Mouse (Mus musculus) spleen, postnatal 4 days (tissue): Measurements from ENCODE around the gene Csf2.
A peak's percentile ranks its signal among the peaks of the same experiment; 100 is the strongest.
"Not testable (repeated sequence)": the region's sequence is repeated elsewhere in the genome, so short reads cannot be mapped to it uniquely, and the experiment has no call there.

Source experiments
- DNase-seq, 2 experiments: peaks; one replicate each; pipeline ENCODE4 v3.0.0; 2022; ENCODE audit warnings: low spot score in 2 of 2

Gene Csf2

DNA sequence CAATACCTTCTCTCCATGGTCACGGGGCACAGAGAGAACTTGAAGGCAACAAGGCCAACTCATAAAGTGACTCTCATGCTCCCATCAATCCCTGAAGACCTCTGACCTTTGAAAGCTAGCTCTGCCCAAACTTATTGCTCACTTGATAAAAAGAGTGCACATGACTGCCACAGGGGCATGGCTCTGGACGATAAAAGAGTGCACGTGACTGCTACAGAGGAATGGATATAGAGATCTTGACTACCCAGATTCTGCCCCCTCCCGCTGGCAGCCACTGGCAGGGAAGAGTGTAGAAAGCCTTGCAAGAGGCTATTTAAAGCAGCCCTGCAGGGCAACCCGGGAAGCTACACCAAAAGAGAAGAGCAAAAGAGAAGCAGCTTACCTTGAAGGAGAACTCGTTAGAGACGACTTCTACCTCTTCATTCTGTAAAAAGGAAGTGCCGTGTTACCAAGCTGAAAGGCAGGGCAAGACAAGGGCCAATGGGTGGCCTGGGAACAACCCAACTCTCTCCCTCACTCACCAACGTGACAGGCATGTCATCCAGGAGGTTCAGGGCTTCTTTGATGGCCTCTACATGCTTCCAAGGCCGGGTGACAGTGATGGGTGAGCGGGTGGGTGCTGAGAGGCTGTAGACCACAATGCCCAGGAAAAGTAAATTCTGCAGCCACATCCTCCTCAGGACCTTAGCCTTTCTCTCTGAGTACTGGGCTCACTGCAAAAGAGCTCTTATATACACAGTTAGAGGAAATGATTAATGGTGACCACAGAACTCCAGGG lies at the start of gene Csf2:
Csf2 (minus strand) TSS at position 728 of the 778 bp plus-strand sequence.
- DNase-seq: no peak

DNA sequence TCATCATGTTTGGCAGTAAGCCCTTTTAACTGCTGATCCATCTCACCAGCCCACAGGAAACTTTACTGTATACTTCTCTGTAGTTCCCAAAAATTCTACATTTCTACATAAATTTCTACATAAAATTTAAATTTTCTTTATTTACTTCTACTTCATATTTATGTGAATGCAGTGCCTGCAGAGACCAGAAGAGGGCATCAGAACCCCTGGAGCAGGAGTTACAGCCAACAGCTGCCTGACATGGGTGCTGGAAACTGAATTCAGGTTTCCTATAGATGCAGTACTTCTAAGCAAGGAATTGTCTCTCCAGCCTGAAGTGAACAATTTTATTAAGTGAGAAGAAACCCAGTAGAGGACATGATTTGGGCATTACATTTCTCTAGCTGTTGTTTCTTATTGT lies 49.3 kb upstream of the Csf2 start:
- no peak for DNase-seq

DNA sequence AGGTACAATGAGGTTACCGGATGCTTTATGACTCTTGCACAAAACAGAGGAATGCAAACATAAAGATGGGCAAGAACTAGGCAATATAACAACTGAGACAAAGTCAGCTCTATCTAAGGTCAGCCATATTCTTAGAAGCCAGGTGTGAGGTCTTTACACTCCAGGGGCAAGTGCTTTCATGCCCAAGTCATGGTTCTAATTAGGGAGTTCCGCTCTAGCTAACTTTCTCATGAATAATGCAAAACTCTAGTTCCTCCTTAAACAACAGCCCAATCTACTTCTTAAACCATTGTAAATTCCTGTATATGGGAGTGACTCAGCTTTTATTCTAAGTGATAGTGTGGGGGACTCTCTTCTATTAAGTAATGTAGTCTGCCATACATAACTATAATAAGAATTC lies 48.0 kb upstream of the Csf2 start:
- DNase-seq: not testable (repeated sequence)

DNA sequence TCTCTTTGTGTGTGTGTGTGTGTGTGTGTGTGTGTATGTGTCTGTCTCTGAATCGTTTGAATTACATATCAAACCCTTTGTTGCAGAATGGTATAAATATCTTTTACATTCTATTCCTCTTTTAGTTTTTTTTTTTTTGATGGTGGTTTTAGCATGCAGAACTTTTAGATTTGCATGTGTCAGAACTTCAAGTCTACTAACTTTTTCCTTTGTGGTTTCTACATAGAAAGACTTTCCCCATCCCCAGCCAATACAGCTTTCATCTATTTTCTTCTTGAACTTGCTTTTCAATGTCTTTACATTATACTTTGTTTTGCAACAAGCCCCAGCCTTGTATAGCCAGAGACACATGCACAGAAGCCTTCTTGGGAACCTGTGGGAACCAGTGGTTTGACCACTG lies 47.3 kb upstream of the Csf2 start:
- no peak for DNase-seq

DNA sequence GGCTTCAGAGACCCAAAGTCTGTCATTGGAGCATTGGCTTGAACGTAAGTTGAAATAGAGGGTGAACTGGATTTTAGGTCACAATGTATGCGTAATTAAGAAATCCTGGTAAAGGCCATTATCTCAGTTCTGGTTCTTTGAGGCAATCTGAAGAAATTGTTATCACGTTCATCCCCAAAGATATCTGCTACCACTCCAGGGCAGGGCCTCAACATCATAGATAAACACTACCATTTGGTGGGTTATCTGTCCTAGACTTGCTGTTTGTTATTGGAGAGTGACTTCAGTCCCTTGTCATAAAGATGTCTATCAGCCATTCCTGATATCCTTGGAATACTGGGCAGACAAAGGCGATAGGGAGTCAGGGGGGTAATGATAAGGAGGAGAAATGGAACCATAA lies 46.5 kb upstream of the Csf2 start:
- no peak for DNase-seq

DNA sequence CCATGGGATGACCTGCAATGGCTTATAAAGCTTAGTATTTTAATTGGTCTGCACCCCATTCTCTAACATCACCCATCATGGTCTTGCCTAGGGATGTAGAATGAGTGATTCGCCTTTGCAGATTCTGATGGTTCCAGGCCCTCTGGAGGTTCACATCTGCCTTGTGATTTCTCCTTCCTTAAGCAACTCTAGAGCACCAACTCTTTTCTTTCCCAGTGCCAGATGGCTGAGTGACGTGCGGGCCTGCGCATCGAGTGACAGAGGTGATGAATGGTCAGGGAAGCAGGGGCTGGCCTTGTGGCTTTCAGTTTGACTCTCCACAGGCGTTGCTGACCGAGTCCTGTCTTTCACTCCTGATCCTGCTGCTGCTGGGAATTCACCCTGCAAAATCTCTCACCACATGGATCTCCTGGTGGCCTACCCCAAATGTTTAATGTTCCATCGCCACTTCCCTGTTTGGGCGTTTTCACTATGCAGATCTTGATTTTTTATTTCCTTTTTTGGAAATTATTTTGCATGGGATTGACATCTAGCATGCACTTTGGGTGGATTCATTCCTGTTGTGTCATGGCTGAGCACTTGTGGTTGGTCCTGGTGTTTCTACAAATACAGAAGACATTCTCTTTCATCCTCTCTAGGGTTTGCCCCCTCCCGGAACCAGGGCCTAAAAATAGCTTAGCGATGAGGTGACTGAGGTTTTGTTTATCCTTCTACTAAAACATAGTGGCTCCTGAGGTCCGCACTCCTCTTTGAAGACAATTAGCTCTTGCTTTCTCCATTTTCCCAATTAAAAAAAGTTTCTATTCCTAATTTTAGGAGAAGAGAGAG lies 44.7 kb upstream of the Csf2 start:
- DNase-seq: no peak

DNA sequence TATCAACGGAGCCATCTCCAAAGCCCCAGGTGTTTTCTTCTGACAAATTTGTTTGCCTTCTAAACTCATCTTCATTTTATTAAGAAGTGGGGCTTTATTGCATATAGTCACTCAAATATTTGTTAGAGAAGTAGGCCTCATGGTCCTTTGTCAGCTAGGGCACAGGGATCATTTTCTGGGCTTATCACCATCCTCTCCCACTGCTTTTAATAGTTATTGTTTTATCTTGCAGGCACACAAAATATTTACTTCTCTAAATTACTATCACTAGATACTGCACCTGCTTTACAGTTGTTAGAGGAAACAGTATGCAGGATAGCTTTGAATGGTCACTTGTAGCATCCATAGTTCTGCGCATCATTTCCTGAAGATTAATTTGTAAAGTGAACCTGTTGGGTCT lies 42.7 kb upstream of the Csf2 start:
- no peak for DNase-seq

DNA sequence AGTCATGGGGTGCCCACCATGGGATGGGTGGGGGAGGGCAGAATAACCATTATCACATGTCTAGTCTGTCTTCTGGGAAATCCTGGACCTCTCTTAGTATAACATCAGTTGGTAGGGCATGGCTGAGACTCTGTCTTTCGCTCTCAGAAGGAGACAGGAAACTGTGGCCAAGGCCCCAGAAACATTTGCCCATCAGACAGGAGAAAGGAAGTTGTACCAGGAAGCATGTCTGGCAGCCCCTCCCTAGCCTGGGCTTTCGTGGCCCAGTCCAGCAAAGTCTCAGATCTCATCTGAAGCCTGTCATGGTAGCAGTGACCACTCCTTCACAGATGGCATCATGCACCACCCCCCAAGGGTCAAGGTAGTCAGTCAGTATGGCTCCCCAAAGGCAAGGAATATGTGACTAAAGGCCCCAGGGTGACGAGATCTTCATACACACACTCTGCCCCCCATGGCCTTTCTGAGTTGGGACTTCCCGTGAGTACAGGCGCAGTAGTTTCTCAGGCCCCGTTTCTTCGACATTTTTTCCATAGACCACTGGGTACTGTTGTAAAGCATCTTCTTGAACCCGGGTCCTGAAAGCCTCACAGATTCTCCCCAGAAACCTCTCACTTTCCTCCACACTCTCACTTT lies 38.5 kb upstream of the Csf2 start:
- DNase-seq: no peak

DNA sequence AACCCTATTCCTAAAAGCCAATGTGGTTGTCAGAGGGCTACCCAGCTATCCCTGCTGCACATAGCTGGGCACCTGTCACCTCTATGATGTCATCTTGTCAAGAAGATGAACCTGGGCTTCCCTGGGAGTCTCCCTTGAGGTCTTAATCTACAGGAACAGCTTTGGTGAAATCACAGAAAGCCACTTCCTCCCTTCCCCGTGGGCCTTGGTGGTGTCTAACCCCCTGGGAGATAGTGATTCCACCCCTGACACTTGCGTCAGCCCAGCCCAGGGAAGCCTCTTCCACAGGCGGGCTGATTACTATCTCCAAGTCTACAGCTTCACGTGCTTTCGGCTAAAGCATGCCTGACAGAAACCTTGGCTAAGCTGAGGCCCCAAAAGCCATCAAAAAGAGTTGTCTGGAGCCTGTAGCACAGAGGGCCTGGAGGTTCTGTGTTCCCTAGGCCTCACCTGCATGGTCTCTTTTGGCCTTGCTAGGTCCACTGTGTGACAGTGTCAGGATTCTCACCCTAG lies 22.0 kb upstream of the Csf2 start:
- no peak for DNase-seq

DNA sequence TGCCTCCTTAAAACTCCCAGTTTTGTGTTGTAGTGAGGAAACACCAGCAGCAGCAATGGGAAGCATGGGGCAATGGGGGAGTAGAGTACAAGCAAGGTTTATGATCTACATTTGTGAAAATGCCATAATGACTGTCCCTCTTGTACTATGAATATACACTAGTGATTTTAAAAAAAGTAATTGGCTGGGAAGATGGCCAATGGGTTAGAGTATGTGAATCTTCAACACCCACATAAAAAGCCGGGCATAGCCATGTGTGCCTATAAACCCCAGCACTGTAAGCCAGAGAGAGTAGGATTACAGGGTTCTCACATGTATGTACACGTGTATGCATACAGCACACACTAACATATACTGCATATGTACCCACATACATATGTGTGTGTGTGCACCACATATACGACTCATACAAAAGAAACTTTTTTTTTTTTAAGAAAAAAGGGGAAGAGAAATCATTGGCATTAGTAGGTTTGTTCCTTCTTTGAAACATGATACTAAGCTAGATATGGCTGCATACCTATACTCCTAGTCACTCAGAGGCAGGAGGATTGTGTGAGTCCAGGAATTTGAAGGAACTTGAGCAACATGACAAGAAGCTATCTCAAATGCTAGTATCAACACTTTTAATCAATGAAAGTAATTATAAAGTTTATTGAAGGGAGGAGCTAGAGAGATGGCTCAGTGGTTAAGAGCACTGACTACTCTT lies 19.9 kb upstream of the Csf2 start:
- no peak for DNase-seq

DNA sequence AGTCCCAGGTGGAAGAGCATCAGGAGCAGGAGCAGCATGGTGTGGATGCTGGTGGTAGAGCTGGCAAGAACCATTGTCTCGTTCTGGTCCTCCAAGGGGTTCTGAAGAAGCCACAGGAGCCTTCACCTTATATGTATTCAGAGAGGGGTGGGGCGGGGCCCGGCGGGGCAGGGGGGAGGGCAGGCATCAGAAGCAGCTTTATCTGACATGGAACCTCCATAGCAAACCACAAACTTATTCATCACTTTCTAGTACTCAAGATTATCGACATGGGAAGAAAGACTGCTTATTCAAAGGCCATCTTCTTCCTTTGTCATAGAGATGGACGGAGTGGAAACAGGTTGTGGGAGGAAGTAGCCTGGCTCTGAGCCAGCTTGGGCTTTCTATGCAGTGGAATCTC lies 17.7 kb upstream of the Csf2 start, which contains the start of gene Il3:
Il3 (minus strand) TSS at position 101 of the 400 bp plus-strand sequence.
- DNase-seq: no peak

DNA sequence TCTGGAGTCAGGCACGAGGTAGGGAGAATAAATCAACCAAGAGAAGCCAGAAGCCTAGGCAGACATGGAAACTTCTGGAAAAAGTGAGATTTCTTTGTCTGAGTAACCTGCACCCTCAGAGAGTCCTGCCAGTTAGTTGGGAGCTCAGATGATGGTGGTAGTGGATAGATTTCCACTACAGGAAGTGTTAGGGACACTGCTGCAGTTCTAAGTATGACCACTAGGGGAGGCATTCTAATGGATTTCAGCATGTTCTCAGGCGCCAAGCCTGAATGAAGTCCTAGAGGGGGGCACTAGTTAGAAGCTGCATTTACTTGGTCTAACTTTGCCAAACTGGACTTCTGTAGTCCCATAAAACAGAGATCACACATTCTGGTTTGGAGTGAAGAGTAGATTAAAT lies 15.1 kb upstream of the Csf2 start:
- peak; percentile 43 to 77 for DNase-seq

DNA sequence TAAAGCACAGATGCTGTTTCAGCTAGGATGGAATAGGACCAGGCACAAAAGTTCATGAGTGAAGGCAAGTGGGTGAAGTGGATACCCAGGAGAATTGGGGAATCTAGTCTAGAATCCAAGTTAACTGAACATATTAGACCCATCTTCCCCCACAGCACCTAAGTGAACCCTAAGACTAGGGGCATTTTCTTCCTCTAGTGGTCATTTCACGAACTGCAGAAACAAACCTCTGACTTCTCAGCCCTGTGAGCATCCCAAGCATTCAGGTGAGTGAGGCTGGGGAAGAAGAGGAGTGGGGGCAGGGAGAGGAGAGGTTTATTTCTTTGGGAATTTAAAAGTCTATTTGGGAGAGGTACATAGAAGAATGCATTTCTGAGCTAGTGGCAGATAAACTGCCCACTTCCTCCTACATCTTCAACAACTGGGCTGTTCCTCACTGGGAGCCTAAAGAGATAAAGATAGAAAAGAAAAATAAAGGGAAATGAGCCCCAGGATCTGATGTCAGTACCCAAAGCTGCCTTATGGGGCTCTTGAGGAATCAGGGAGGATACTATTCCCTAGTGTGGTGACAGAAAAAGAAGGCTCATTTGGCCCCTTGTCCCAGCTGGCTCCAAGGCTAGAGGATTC lies 14.1 kb upstream of the Csf2 start:
- DNase-seq: no peak

DNA sequence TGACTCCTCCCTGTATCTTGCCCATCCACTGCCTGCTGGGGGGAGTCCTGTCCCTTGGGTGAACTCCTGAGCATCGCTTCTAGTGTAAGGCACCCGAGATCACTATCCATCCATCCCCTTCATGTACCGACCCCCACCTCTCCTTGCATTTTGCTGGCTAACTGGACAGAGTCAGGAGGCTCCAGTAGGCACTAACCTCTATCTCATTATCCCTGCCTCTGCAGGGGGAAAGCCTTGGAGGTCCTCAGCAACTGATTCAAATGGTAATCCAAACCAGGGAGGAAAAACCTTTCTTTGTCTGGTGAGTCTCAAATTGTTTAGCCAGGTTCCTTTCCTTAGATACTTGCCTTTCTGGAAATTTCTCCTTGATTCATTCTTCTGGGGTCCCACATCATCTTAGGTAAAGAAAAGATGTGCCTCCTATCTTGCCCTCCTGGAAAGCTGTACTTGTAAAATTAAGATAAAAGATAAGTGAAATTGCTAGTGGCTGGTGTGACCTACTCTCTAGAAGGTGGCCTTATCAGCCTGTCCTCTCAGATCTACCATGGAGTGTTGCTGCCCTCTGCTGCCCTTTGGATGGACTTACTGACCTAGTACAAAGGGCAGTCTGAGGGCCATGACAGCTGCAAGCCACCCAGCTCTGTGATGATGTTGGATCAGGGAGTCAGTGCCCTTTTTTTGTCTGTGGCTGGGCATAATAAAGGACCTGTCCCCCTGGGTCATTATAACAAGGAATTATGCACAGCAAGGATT lies 7.3 kb upstream of the Csf2 start:
- DNase-seq: peak; percentile 57 to 75

DNA sequence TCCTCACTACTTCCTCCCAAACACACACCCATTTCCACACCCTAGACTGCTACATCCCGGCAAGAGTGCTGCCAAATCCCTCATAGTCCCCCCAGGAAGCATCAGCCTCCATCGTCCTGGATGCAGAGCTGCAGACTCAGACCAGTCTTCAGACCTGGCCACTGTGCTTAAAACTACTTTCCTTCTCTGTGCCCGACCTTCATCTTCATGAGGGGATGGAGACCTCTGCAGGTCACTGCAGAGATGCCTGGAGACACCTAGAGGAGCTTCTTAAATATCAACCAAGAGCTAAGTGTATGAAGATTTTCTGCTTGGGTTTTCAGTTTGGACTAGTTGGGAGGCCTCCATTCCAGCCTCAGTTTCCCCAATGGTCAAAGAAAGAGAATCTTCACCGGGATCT lies 4.6 kb upstream of the Csf2 start:
- DNase-seq: no peak

DNA sequence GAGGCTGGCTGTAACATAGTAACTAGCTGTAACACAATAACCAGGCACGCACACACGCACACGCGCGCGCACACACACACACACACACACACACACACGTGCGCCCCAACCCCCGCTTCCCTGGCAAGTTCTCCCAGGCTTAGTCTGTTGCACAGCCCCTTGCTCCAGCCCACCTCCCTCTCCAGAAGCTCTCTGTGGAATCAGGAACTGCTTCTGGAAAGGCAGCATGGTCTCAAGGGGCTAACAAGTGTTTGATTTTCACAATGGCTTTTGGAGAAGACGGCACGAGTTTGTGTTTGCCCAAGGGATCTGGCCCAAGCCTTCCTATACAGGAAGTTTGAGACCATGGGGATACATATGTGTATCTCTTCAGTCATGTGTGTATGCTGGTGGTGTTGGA lies 1.1 kb upstream of the Csf2 start:
- DNase-seq: no peak

DNA sequence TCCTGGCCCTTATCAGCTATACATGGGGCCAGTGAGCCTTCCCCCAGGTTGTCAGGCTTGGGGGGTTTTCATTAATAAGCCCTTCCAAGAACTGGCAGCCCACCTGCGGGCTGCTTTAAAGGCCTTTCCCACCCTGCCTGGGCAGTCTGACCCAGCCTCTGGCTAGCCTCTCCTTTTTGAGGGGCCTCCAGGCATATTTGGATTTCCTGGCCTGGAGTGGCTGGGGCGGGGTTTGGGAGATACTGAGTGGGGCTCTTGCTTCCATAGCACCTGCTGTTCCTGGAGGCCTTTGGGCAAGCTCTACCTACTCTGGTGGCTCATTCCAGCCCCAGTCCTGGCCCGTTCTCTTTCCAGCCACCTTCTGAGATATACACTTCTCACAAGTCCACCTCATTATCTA lies 281 bp upstream of the Csf2 start:
- no peak for DNase-seq

DNA sequence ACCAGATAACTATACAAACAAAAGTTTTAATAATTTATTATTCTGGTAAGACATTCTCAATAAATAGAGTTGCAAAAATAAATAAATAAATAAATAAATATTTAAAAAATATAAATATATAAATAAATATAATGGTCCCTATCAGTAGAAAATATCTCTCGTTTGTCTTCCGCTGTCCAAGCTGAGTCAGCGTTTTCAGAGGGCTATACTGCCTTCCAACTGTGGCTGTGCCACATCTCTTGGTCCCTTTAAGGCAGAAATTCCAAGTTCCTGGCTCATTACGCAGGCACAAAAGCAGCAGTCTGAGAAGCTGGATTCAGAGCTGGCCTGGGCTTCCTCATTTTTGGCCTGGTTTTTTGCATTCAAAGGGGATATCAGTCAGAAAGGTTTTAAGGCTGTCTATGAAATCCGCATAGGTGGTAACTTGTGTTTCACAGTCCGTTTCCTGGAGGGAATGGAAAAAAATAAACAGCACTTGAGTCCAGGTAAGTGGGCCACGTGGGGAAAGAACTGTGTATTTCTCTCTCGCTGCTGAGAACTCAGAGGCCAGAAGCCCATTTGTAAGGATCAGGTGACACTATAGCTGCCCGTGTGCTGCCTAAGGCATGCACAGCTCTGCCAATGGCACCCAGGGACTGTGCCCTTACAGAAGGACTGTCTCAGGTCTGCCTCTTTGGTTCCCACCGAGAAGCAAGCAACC lies 2.1 kb downstream of the Csf2 start:
- no peak for DNase-seq

DNA sequence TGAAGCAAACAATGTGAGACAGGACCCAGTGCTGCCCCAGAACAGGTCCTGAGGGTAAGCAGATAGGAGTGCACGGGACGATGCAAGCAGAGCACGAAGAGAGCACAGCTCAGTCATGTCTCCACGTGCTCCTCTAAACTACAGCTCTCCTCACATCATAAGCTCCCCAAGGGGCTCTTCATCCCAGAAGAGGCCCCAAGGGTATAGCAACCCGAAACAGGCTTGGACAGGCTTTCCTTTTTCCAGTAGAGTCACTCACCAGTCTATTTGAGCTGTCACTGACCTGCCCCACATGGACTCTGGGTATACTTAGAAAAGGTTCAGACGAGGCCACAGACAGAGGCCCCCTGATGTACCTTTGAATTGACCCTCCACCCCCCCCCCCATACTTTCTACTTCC lies 5.0 kb downstream of the Csf2 start:
- DNase-seq: no peak

DNA sequence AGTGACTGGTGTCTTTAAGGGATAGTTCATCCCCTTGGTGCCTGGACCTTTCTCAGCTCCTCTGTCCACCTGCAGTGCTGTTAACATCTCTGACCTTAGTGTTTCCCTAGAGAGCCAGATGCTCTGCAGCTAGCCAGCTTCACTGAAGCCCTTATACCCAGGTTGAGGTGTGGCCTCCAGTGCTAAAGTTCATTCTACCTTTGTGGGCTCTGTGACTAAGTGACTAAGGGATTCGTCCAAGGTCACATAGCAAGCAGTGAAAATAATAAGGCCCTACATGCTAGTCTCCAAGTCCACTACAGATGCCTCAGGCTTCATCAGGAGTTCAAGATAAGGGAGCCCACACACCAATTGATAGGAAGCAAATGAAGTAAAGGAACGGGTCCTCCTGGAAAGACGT lies 7.0 kb downstream of the Csf2 start:
- no peak for DNase-seq
